In genomic region chr11:53977672-53978071, GRCm38 (mm10) we compare ENCODE assay signal across 1 mouse cellular context.
TF ChIP-seq lines count a peak whose summit lies in the region.

No protein-coding gene starts in this region.

TF ChIP-seq in MEL, 35 proteins besides CTCF, POLR2A, EP300 and RAD21 (continued from another document):
- no peak for TF ChIP-seq CHD1 (IDR thresholded peaks at IDR 0.05; ENCODE audit: low read depth, low read length)
- TF ChIP-seq TCF12 (IDR thresholded peaks at IDR 0.05; ENCODE audit: low read depth, low read length), result no peak
- no peak for TF ChIP-seq ZC3H11A (IDR thresholded peaks at IDR 0.05; ENCODE audit: low read depth, low read length)
- TF ChIP-seq HCFC1 (IDR thresholded peaks at IDR 0.05; ENCODE audit: low read depth, low read length), result no peak
- TF ChIP-seq GABPA (IDR thresholded peaks at IDR 0.05; ENCODE audit: low read depth, low read length), result no peak
- no peak for TF ChIP-seq POLR2AphosphoS2 (IDR thresholded peaks at IDR 0.05; ENCODE audit: low read length)
- TF ChIP-seq USF1 (IDR thresholded peaks at IDR 0.05; ENCODE audit: low read depth, low read length), result no peak
- TF ChIP-seq MYB (IDR thresholded peaks at IDR 0.05; ENCODE audit: low read depth, low read length), result no peak
- no peak for TF ChIP-seq CHD2 (IDR thresholded peaks at IDR 0.05; ENCODE audit: low read length)
- no peak for TF ChIP-seq ELF1 (IDR thresholded peaks at IDR 0.05; ENCODE audit: low read depth, low read length)
- TF ChIP-seq MAFK (IDR thresholded peaks at IDR 0.05; ENCODE audit: borderline replicate concordance, low read depth, low read length), result no peak
- no peak for TF ChIP-seq MEF2A (IDR thresholded peaks at IDR 0.05; ENCODE audit: extremely low read depth, insufficient replicate concordance, low read depth, low read length, poor library complexity, severe bottlenecking)
- TF ChIP-seq MAZ (IDR thresholded peaks at IDR 0.05; ENCODE audit: low read depth, low read length), result no peak
- no peak for TF ChIP-seq POLR2AphosphoS5 (IDR thresholded peaks at IDR 0.05; ENCODE audit: borderline replicate concordance, low read depth, low read length)
TF ChIP-seq in MEL: peak in this region for 0.
